17 mouse cellular contexts compared by ENCODE assay signal in genomic region chr12:100278358-100278757, GRCm38 (mm10).
DNase-seq lines count a peak whose midpoint lies in the region; ATAC-seq and TF ChIP-seq lines count a peak whose summit lies in the region.
"Had no signal": no experiment of that assay in that cellular context is flagged by ENCODE, and none has a peak within 500 bp of the region (broad histone marks: within the 10 kb centered on the region; RNA-seq: fewer than 3 reads in every experiment).

No protein-coding gene starts in this region.

- no peak overlapping the region for H3K27ac ChIP-seq in forebrain, postnatal 0 days (ENCODE audit: low read depth, low read length)
- H3K27ac ChIP-seq in forebrain, embryonic 12.5 days: no peak overlapping the region
- peak overlapping the region; percentile 32 for H3K27ac ChIP-seq in left cerebral cortex, adult 2 months
- H3K27ac ChIP-seq: heart, embryonic 10.5 days; lung, embryonic 15.5 days had no signal

- intact Hi-C loops in left cerebral cortex, adult 2 months (cut with DNase I): loop anchor here (5.0 kb wide), 1 partner anchor 76 kb away; no protein-coding TSS in a partner anchor
- intact Hi-C loops in left cerebral cortex, postnatal 14 days (cut with DNase I): loop anchor here (5.0 kb wide), 1 partner anchor 76 kb away; no protein-coding TSS in a partner anchor

- H3K9me3 ChIP-seq in forebrain, postnatal 0 days (ENCODE audit: low read length): no peaks in the 10 kb centered on the region
- no peaks in the 10 kb centered on the region for H3K9me3 ChIP-seq in forebrain, embryonic 12.5 days
- H3K9me3 ChIP-seq: heart, embryonic 10.5 days; limb, embryonic 12.5 days; lung, embryonic 15.5 days; midbrain, embryonic 12.5 days had no signal

- no peak overlapping the region for H3K4me3 ChIP-seq in forebrain, postnatal 0 days (ENCODE audit: low read depth, low read length)
- no peak overlapping the region for H3K4me3 ChIP-seq in forebrain, embryonic 12.5 days (replicated peaks)
- no peak overlapping the region for H3K4me3 ChIP-seq in left cerebral cortex, adult 2 months
- H3K4me3 ChIP-seq: heart, embryonic 10.5 days; limb, embryonic 12.5 days; lung, embryonic 15.5 days; midbrain, embryonic 12.5 days had no signal

- ATAC-seq in forebrain, postnatal 0 days: peak; percentile 44; the same call in 1 of the 2 replicates
- ATAC-seq in forebrain, embryonic 12.5 days (ENCODE audit: low FRiP score): no peak
- 0 out of 2 replicates have a peak, but pooled peaks have one; percentile 16 for ATAC-seq in granulocyte monocyte progenitor cell, adult 5-6 weeks (replicated peaks; ENCODE audit: poor library complexity, severe bottlenecking)
- ATAC-seq: Patski had no signal

- no peaks in the 10 kb centered on the region for H3K36me3 ChIP-seq in forebrain, postnatal 0 days (ENCODE audit: insufficient read depth)
- H3K36me3 ChIP-seq in forebrain, embryonic 12.5 days (replicated peaks): no peaks in the 10 kb centered on the region
- H3K36me3 ChIP-seq: heart, embryonic 10.5 days; limb, embryonic 12.5 days; lung, embryonic 15.5 days; midbrain, embryonic 12.5 days had no signal

- WGBS in forebrain, postnatal 0 days: 37% methylated on average over 8 of the region's 8 CpGs
- WGBS in forebrain, embryonic 12.5 days: 45% methylated on average over 8 of the region's 8 CpGs

- no peaks in the 10 kb centered on the region for H3K27me3 ChIP-seq in forebrain, postnatal 0 days (ENCODE audit: insufficient read depth, low read length)
- no peaks in the 10 kb centered on the region for H3K27me3 ChIP-seq in forebrain, embryonic 12.5 days
- H3K27me3 ChIP-seq: limb, embryonic 12.5 days; lung, embryonic 15.5 days; Patski had no signal

- no peak for TF ChIP-seq CTCF in forebrain, postnatal 0 days (IDR thresholded peaks at IDR 0.05; ENCODE audit: low read depth)
- no peak for TF ChIP-seq CTCF in left cerebral cortex, adult 2 months (IDR thresholded peaks at IDR 0.05)

- H3K9ac ChIP-seq in forebrain, postnatal 0 days: 0 out of 2 replicates have a peak overlapping the region, but pooled peaks have one; percentile 25
- no peak overlapping the region for H3K9ac ChIP-seq in forebrain, embryonic 12.5 days
- H3K9ac ChIP-seq: limb, embryonic 12.5 days; lung, embryonic 15.5 days; midbrain, embryonic 12.5 days had no signal

- no peak overlapping the region for H3K4me2 ChIP-seq in forebrain, postnatal 0 days (ENCODE audit: low read depth)
- no peak overlapping the region for H3K4me2 ChIP-seq in forebrain, embryonic 12.5 days
- H3K4me2 ChIP-seq: limb, embryonic 12.5 days; lung, embryonic 15.5 days; midbrain, embryonic 12.5 days had no signal

- peak; percentile 39 for DNase-seq in forebrain, postnatal 0 days
- DNase-seq in left cerebral cortex, adult 2 months (ENCODE audit: extremely low spot score in 1 of 2, low spot score in 2 of 2): no peak
- no peak for DNase-seq in left cerebral cortex, postnatal 14 days (ENCODE audit: low spot score in 2 of 2)
- peak; percentile 22 for DNase-seq in ES-CJ7 (ENCODE audit: low read depth, low spot score)
- DNase-seq in layer of hippocampus, adult 9-11 months: no peak
- DNase-seq in cerebellum, postnatal 4 days (ENCODE audit: low spot score in 2 of 2): no peak
- DNase-seq: adrenal gland, adult 8-10 months; cerebellum, postnatal 25 days; heart, postnatal 4 days; thymus, postnatal 25 days had no signal

- peaks cover 29% of the 10 kb centered on the region for H3K4me1 ChIP-seq in forebrain, postnatal 0 days (ENCODE audit: insufficient read depth)
- H3K4me1 ChIP-seq in forebrain, embryonic 12.5 days: peaks cover 45% of the 10 kb centered on the region

Comparison
In these comparisons a context has a peak if more than half of its experiments do, and no peak if none do; other contexts are left out.
1. DNase-seq: peak in forebrain, postnatal 0 days (single experiment) and ES-CJ7 (single experiment); none in left cerebral cortex, adult 2 months (0 of 2), left cerebral cortex, postnatal 14 days (0 of 2), layer of hippocampus, adult 9-11 months (single experiment) and cerebellum, postnatal 4 days (0 of 2).